Mouse (Mus musculus) ES-E14 (cell line): Measurements from ENCODE around the gene Mgrn1.

Source experiments
- CHD2 ChIP-seq: IDR thresholded peaks from 2 replicates; pipeline ENCODE4 v1.6.1; 2014; ENCODE audit warnings: mild to moderate bottlenecking, low read depth, low read length, inconsistent platforms
- MAFK ChIP-seq: IDR thresholded peaks from 2 replicates; pipeline ENCODE4 v1.6.1; 2014; ENCODE audit warnings: mild to moderate bottlenecking, low read depth, low read length, inconsistent platforms; ENCODE audit not compliant: insufficient read depth
- ZNF384 ChIP-seq: IDR thresholded peaks from 2 replicates; pipeline ENCODE4 v1.6.1; 2012; ENCODE audit warnings: low read depth, low read length, inconsistent platforms

GRCm38 (mm10) chr16:4927967-4928366 lies 41.9 kb downstream of the Mgrn1 start:
- TF ChIP-seq ZNF384 (no peak), CHD2 (no peak), MAFK (no peak)
